Comparison of ENCODE assay signal across 9 mouse cellular contexts in the genomic region with DNA sequence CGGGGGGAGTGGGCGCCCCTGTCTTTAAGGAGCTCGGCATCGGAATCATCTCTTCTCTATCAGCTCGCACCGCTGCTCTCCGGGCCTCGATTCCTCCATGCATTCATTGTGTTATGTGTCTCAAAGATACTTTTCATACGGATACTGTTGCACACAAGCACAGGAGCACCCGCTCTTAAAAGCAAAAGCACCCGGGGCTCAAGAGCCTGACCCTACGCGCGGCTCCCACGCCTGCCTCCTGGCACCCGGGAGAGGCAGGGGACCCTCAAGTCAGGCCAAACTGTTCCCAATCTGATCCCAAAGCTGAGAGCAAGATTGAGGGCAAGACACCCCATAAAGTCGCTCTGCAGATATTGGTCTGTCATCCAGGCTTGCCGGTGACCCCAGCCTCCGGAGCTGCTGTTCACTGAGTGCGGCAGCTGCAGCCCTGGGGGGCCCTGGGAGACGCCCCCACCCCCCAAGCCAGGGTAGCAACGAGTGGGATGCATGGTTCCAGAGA. TPM values are rescaled to one million over a fixed set of nuclear protein-coding genes. Genes with fewer than 3 reads are reported as not detected.
DNase-seq lines count a peak whose midpoint lies in the region; ATAC-seq and TF ChIP-seq lines count a peak whose summit lies in the region.
"Had no signal": no experiment of that assay in that cellular context is flagged by ENCODE, and none has a peak within 500 bp of the region (broad histone marks: within the 10 kb centered on the region; RNA-seq: fewer than 3 reads in every experiment).

No protein-coding gene starts in this region.

- H3K27me3 ChIP-seq in erythroblast, embryonic 14.5 days (ENCODE audit: control insufficient read depth) = peaks cover 21% of the 10 kb centered on the region
- no peaks in the 10 kb centered on the region for H3K27me3 ChIP-seq in forebrain, embryonic 12.5 days
- no peaks in the 10 kb centered on the region for H3K27me3 ChIP-seq in intestine, postnatal 0 days (replicated peaks; ENCODE audit: control insufficient read depth, insufficient read depth, low read length)
- H3K27me3 ChIP-seq in liver, embryonic 16.5 days (ENCODE audit: control insufficient read depth, insufficient read depth, low read depth, low read length) = no peaks in the 10 kb centered on the region
- H3K27me3 ChIP-seq in stomach, embryonic 16.5 days (ENCODE audit: control insufficient read depth, insufficient read depth, low read length) = no peaks in the 10 kb centered on the region

- peaks cover 32% of the 10 kb centered on the region for H3K4me1 ChIP-seq in erythroblast, embryonic 14.5 days (ENCODE audit: control insufficient read depth)
- peaks cover 2 to 3% of the 10 kb centered on the region in 2 experiments; a peak in 1 of 4 replicates for H3K4me1 ChIP-seq in ES-E14 (ENCODE audit: control insufficient read depth in 2 of 2, insufficient read depth in 2 of 2, low read length in 2 of 2, poor library complexity in 1 of 2)
- peaks cover 35% of the 10 kb centered on the region for H3K4me1 ChIP-seq in forebrain, embryonic 12.5 days
- peaks cover 9% of the 10 kb centered on the region for H3K4me1 ChIP-seq in intestine, postnatal 0 days (replicated peaks; ENCODE audit: control insufficient read depth, insufficient read depth, low read length)
- peaks cover 20% of the 10 kb centered on the region for H3K4me1 ChIP-seq in liver, embryonic 16.5 days (ENCODE audit: control insufficient read depth, low read depth, low read length)
- H3K4me1 ChIP-seq in stomach, embryonic 16.5 days (ENCODE audit: control insufficient read depth, insufficient read depth, low read length) = peaks cover 23% of the 10 kb centered on the region

- no peaks in the 10 kb centered on the region for H3K36me3 ChIP-seq in erythroblast, embryonic 14.5 days (ENCODE audit: control insufficient read depth)
- no peaks in the 10 kb centered on the region for H3K36me3 ChIP-seq in ES-E14 (ENCODE audit: control insufficient read depth, insufficient read depth, low read length, poor library complexity, severe bottlenecking)
- H3K36me3 ChIP-seq in forebrain, embryonic 12.5 days (replicated peaks) = no peaks in the 10 kb centered on the region
- H3K36me3 ChIP-seq in intestine, postnatal 0 days (ENCODE audit: control insufficient read depth, insufficient read depth) = no peaks in the 10 kb centered on the region
- H3K36me3 ChIP-seq in liver, embryonic 16.5 days (ENCODE audit: control insufficient read depth, insufficient read depth) = no peaks in the 10 kb centered on the region
- H3K36me3 ChIP-seq in stomach, embryonic 16.5 days (ENCODE audit: control insufficient read depth, insufficient read depth, low read length) = no peaks in the 10 kb centered on the region
- H3K36me3 ChIP-seq: G1E had no signal

- 2% methylated on average over 22 of the region's 22 CpGs for WGBS in forebrain, embryonic 12.5 days
- 9% methylated on average over 22 of the region's 22 CpGs for WGBS in intestine, postnatal 0 days
- 8% methylated on average over 22 of the region's 22 CpGs for WGBS in liver, embryonic 16.5 days (ENCODE audit: insufficient replicate concordance)
- WGBS in stomach, embryonic 16.5 days = 6% methylated on average over 22 of the region's 22 CpGs

- H3K4me3 ChIP-seq in erythroblast, embryonic 14.5 days (replicated peaks) = peak overlapping the region; percentile 93
- H3K4me3 ChIP-seq in ES-E14 (ENCODE audit: insufficient read depth in 1 of 2, low read depth in 1 of 2, low read length in 2 of 2, poor library complexity in 1 of 2, severe bottlenecking in 1 of 2) = peak overlapping the region; percentile 46 to 97
- H3K4me3 ChIP-seq in forebrain, embryonic 12.5 days (replicated peaks) = peak overlapping the region; percentile 80
- H3K4me3 ChIP-seq in intestine, postnatal 0 days (ENCODE audit: low read depth, low read length) = peak overlapping the region; percentile 14; the same call in 1 of the 2 replicates
- H3K4me3 ChIP-seq in liver, embryonic 16.5 days (ENCODE audit: low read depth, low read length) = peak overlapping the region; percentile 89
- peak overlapping the region; percentile 30 for H3K4me3 ChIP-seq in stomach, embryonic 16.5 days (replicated peaks; ENCODE audit: low read length)

- in situ Hi-C loops in ES-E14 (cut with MboI; ENCODE audit: low sequenced_read_pairs in 2 of 2, unreplicated experiment in 2 of 2) = no loop called here

- peak overlapping the region; percentile 86 for H3K4me2 ChIP-seq in forebrain, embryonic 12.5 days
- peak overlapping the region; percentile 90 for H3K4me2 ChIP-seq in intestine, postnatal 0 days (replicated peaks; ENCODE audit: low read depth)
- H3K4me2 ChIP-seq in liver, embryonic 16.5 days (ENCODE audit: low read depth, low read length) = peak overlapping the region; percentile 85
- H3K4me2 ChIP-seq in stomach, embryonic 16.5 days (ENCODE audit: low read depth, low read length) = peak overlapping the region; percentile 91

- TF ChIP-seq CTCF in intestine, postnatal 0 days (IDR thresholded peaks at IDR 0.05; ENCODE audit: low read depth) = no peak

- peak overlapping the region; percentile 21; the same call in 1 of the 2 replicates for H3K9ac ChIP-seq in ES-E14 (ENCODE audit: insufficient read depth, low read depth, low read length, poor library complexity, severe bottlenecking)
- peak overlapping the region; percentile 61 for H3K9ac ChIP-seq in forebrain, embryonic 12.5 days
- H3K9ac ChIP-seq in intestine, postnatal 0 days (ENCODE audit: low read depth, low read length) = peak overlapping the region; percentile 34; the same call in 1 of the 2 replicates
- peak overlapping the region; percentile 84; the same call in 1 of the 2 replicates for H3K9ac ChIP-seq in liver, embryonic 16.5 days (ENCODE audit: low read depth, low read length)
- H3K9ac ChIP-seq in stomach, embryonic 16.5 days (ENCODE audit: low read length) = peak overlapping the region; percentile 78

- H3K9me3 ChIP-seq in erythroblast, embryonic 14.5 days (ENCODE audit: control insufficient read depth, low read length) = no peaks in the 10 kb centered on the region
- H3K9me3 ChIP-seq in ES-E14 (ENCODE audit: control insufficient read depth, insufficient read depth, low read depth, low read length) = no peaks in the 10 kb centered on the region
- no peaks in the 10 kb centered on the region for H3K9me3 ChIP-seq in forebrain, embryonic 12.5 days
- H3K9me3 ChIP-seq in intestine, postnatal 0 days (ENCODE audit: control insufficient read depth) = no peaks in the 10 kb centered on the region
- no peaks in the 10 kb centered on the region for H3K9me3 ChIP-seq in liver, embryonic 16.5 days (replicated peaks; ENCODE audit: control insufficient read depth, low read length)
- no peaks in the 10 kb centered on the region for H3K9me3 ChIP-seq in stomach, embryonic 16.5 days (replicated peaks; ENCODE audit: control insufficient read depth, low read length)
- H3K9me3 ChIP-seq: G1E had no signal

- H3K27ac ChIP-seq in ES-E14 (ENCODE audit: insufficient read depth, low read depth, low read length, poor library complexity, severe bottlenecking) = no peak overlapping the region
- H3K27ac ChIP-seq in forebrain, embryonic 12.5 days = peak overlapping the region; percentile 90
- peak overlapping the region; percentile 79; the same call in 1 of the 2 replicates for H3K27ac ChIP-seq in intestine, postnatal 0 days (ENCODE audit: low read depth, low read length)
- peak overlapping the region; percentile 79 for H3K27ac ChIP-seq in liver, embryonic 16.5 days (ENCODE audit: low read length)
- peak overlapping the region; percentile 99 for H3K27ac ChIP-seq in stomach, embryonic 16.5 days (ENCODE audit: low read length)

- no peak for DNase-seq in ES-E14 (ENCODE audit: low read depth, low spot score)
- DNase-seq in urinary bladder, adult 2 months (ENCODE audit: low spot score) = no peak

- ATAC-seq in erythroblast, adult 5-6 weeks (replicated peaks; ENCODE audit: low FRiP score, poor library complexity, severe bottlenecking) = no peak
- ATAC-seq in forebrain, embryonic 12.5 days (ENCODE audit: low FRiP score) = no peak; the same call in 1 of the 2 replicates
- no peak for ATAC-seq in intestine, postnatal 0 days
- no peak for ATAC-seq in liver, embryonic 16.5 days (ENCODE audit: low read depth)
- no peak for ATAC-seq in stomach, embryonic 16.5 days (ENCODE audit: insufficient read depth, low FRiP score)

TF ChIP-seq in ES-E14, 5 proteins besides CTCF, POLR2A, EP300 and RAD21:
- no peak for TF ChIP-seq MAFK (IDR thresholded peaks at IDR 0.05; ENCODE audit: insufficient read depth, low read depth, low read length)
TF ChIP-seq in ES-E14: peak in this region for 0.

RNA-seq across cellular contexts. Expression of a gene that starts 1.0 kb away (rescaled TPM):
- polyA plus RNA-seq in erythroblast, embryonic 14.5 days (2012) = 0.88 and 1.2 TPM in 2 replicates
- 2.1 and 6.1 TPM in 2 replicates for total RNA-seq in erythroblast, adult 5-6 weeks (2015; ENCODE audit: low replicate concordance)
- 7.1 and 8.5 TPM in 2 replicates for total RNA-seq in erythroblast, adult 5-6 weeks (2017; ENCODE audit: low replicate concordance)
- 31.4 and 31.6 TPM in 2 replicates for total RNA-seq in ES-E14 (2012; rRNA removed)
- polyA plus RNA-seq in forebrain, embryonic 12.5 days (2016; fragmentation: Nextera tagmentation; extraction: Ambion mirVana) = 15.1 and 15.3 TPM in 2 replicates
- 4.2 and 5.7 TPM in 2 replicates for polyA plus RNA-seq in intestine, postnatal 0 days (2015; fragmentation: Nextera tagmentation; extraction: Ambion mirVana)
- 2.6 and 3.6 TPM in 2 replicates for polyA plus RNA-seq in liver, embryonic 16.5 days (2015; fragmentation: Nextera tagmentation; extraction: Ambion mirVana)
- polyA plus RNA-seq in stomach, embryonic 16.5 days (2015; fragmentation: Nextera tagmentation; extraction: Ambion mirVana) = 12.8 and 14.8 TPM in 2 replicates
- 50.6 and 51.9 TPM in 2 replicates for polyA plus RNA-seq in urinary bladder, adult 2 months (2012; rRNA removed)

RNA-seq across cellular contexts. Expression of a gene that starts 35.0 kb away (rescaled TPM):
- polyA plus RNA-seq in erythroblast, embryonic 14.5 days (2012) = 2.3 and 2.5 TPM in 2 replicates
- total RNA-seq in erythroblast, adult 5-6 weeks (2015; ENCODE audit: low replicate concordance) = 4.6 and 11.0 TPM in 2 replicates
- 2.0 and 4.3 TPM in 2 replicates for total RNA-seq in erythroblast, adult 5-6 weeks (2017; ENCODE audit: low replicate concordance)
- total RNA-seq in ES-E14 (2012; rRNA removed) = 12.9 and 18.0 TPM in 2 replicates
- polyA plus RNA-seq in forebrain, embryonic 12.5 days (2016; fragmentation: Nextera tagmentation; extraction: Ambion mirVana) = 26.4 and 26.7 TPM in 2 replicates
- polyA plus RNA-seq in intestine, postnatal 0 days (2015; fragmentation: Nextera tagmentation; extraction: Ambion mirVana) = 24.8 and 25.8 TPM in 2 replicates
- 25.9 and 28.0 TPM in 2 replicates for polyA plus RNA-seq in liver, embryonic 16.5 days (2015; fragmentation: Nextera tagmentation; extraction: Ambion mirVana)
- polyA plus RNA-seq in stomach, embryonic 16.5 days (2015; fragmentation: Nextera tagmentation; extraction: Ambion mirVana) = 46.9 and 55.1 TPM in 2 replicates
- 80.8 and 95.4 TPM in 2 replicates for polyA plus RNA-seq in urinary bladder, adult 2 months (2012; rRNA removed)

Comparison
In these comparisons a context has a peak if more than half of its experiments do, and no peak if none do; other contexts are left out.
1. H3K4me3 ChIP-seq: peak in every context shown above with its lines; median percentile 93 in erythroblast, embryonic 14.5 days; 89 in liver, embryonic 16.5 days; 80 in forebrain, embryonic 12.5 days; 72 in ES-E14; 30 in stomach, embryonic 16.5 days; 14 in intestine, postnatal 0 days.
2. H3K9ac ChIP-seq: peak in every context shown above with its lines; median percentile 84 in liver, embryonic 16.5 days; 78 in stomach, embryonic 16.5 days; 61 in forebrain, embryonic 12.5 days; 34 in intestine, postnatal 0 days; 21 in ES-E14.